14 mouse cellular contexts compared by ENCODE assay signal in the genomic region with DNA sequence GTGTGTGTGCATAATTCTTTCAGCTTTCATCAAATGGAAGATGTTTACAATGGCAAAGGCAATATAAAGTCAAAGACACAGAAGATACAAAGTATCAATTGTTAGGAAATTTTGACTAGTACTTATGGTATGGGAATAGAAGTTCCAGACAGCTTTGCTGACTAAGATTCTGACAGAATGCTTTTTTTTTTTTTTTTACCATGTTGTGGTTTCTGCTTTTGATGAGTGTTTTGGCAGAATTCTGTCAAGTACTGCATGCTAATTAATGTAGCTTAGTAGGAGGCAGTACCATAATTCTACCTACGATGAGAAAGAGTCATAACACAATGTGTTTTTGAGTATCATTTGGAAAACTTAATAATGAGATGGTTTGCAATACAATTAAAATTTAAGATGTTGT.
"Had no signal": no experiment of that assay in that cellular context is flagged by ENCODE, and none has a peak within 500 bp of the region (broad histone marks: within the 10 kb centered on the region; RNA-seq: fewer than 3 reads in every experiment).

No protein-coding gene starts in this region.

- ATAC-seq: liver, postnatal 0 days; lung, postnatal 0 days; midbrain, embryonic 16.5 days had no signal

- DNase-seq: liver, postnatal 0 days; lung, adult 2 months; lung, postnatal 4 days; midbrain, embryonic 14.5 days; retina, postnatal 1 day; right cerebral cortex, adult 18-20 months; right cerebral cortex, postnatal 25 days; right cerebral cortex, postnatal 4 days; spleen, adult 18-20 months; thymus, adult 2 months; thymus, postnatal 25 days; thymus, postnatal 4 days had no signal
